Mouse (Mus musculus) liver, postnatal 0 days (tissue): ENCODE measurements around the gene Ndrg3. TPM values are rescaled to one million over a fixed set of nuclear protein-coding genes. Genes with fewer than 3 reads are reported as not detected.

Source experiments
- ATAC-seq: fragments of 200-750 bp; cut with Nextera tagmentation; 2 replicates; pipeline ENCODE4 v1.8.0; 2017; ENCODE audit warnings: mild to moderate bottlenecking, moderate library complexity
- DNase-seq: peaks from one replicate; pipeline ENCODE4 v3.0.0-alpha.2; 2016
- H3K27ac ChIP-seq: fragments of 300-500 bp; sonication (generic); 2 replicates; pipeline ENCODE4 v1.5.1; 2014; ENCODE audit warnings: antibody characterized with exemption, moderate library complexity, mild to moderate bottlenecking, low read depth
- H3K27me3 ChIP-seq: fragments of 300-500 bp; sonication (generic); 2 replicates; pipeline ENCODE4 v1.6.1; 2014; ENCODE audit warnings: low read length, control low read depth, mixed read lengths; ENCODE audit not compliant: insufficient read depth
- H3K36me3 ChIP-seq: fragments of 300-500 bp; sonication (generic); replicated peaks from 2 replicates; pipeline ENCODE4 v1.6.1; 2014; ENCODE audit warnings: mild to moderate bottlenecking, control low read depth, low read length, moderate library complexity, mixed read lengths; ENCODE audit not compliant: insufficient read depth
- H3K4me1 ChIP-seq: fragments of 300-500 bp; sonication (generic); 2 replicates; pipeline ENCODE4 v1.6.1; 2014; ENCODE audit warnings: antibody characterized with exemption, mild to moderate bottlenecking, control low read depth; ENCODE audit not compliant: insufficient read depth
- H3K4me2 ChIP-seq: fragments of 300-500 bp; sonication (generic); 2 replicates; pipeline ENCODE4 v1.6.1; 2014; ENCODE audit warnings: low read depth, mild to moderate bottlenecking, low read length, moderate library complexity, mixed read lengths
- H3K4me3 ChIP-seq: fragments of 300-500 bp; sonication (generic); 2 replicates; pipeline ENCODE4 v1.5.1; 2014; ENCODE audit warnings: low read depth, low read length
- H3K9ac ChIP-seq: fragments of 300-500 bp; sonication (generic); replicated peaks from 2 replicates; pipeline ENCODE4 v1.6.1; 2014; ENCODE audit warnings: mild to moderate bottlenecking, moderate library complexity
- H3K9me3 ChIP-seq: fragments of 300-500 bp; sonication (generic); 2 replicates; pipeline ENCODE4 v1.6.1; 2016; ENCODE audit warnings: mild to moderate bottlenecking, control low read depth, low read length, mixed read lengths
- CTCF ChIP-seq: sonication (generic); IDR thresholded peaks from 2 replicates; pipeline ENCODE4 v1.5.1; 2016; ENCODE audit warnings: antibody characterized with exemption, low read depth
- EP300 ChIP-seq: IDR thresholded peaks from 2 replicates; pipeline ENCODE4 v1.6.1; 2016; ENCODE audit warnings: antibody characterized with exemption, low read depth, mild to moderate bottlenecking
- WGBS: fragments of 180-500 bp; shearing (Covaris S2); extraction: QIAGEN DNeasy Blood & Tissue Kit; methylation state at CpG from one replicate; pipeline ENCODE4 v1.1.7; 2014; ENCODE audit not compliant: insufficient replicate concordance; 5-methylcytosine and 5-hydroxymethylcytosine counted together
- polyA plus RNA-seq: library from polyadenylated mRNA; unstranded; fragments of >200 nt; fragmentation: Nextera tagmentation; extraction: Ambion mirVana; gene quantifications from 2 replicates; pipeline ENCODE4 v1.2.1, GENCODE M21; 2015

The Ndrg3 gene
- polyA plus RNA-seq, 1 experiment from 2014 or later, result 11.3 TPM

DNA sequence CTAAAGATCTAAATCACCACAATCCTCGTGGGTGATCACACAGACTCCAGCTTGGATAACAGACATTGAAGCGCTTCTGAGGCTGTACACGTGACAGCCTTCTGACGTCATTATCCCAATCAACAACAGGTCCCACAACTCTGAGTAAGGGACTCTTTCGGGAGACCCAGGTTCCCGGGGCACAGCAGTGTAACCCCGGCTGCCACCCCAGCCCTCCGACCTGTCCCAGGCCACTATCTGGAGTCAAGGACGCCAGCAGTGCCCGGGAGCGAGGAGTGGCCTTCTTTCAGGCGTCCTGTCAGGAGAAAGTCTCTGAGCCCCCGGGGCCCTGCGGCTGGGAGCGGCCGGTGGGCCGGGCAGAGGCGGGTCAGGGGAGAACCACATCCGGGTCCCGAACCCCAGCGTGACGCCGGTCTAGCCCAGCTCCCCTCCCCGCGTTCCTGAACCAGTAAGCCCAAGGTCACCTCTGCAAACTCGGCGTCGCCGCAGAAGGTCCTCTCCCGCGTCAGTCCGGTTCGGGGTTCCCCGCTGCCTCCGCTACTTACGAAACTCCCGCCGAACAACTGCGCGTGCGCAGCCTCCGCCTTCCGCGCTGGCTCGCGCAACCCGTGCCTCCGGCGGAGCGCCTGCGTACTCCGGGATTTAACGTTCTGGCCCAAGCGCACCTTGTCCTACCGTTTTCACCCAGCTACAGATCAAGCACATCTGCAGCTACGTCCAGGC lies 14.8 kb upstream of the Ndrg3 start, which contains the start of gene Dsn1:
Gene Dsn1, minus strand, starts transcription at position 644 of the 723 bp plus-strand sequence.
- ATAC-seq (peak; percentile 90), DNase-seq (peak; percentile 94)
- peak within 1 kb of the TSS; percentile 96 for H3K9ac ChIP-seq
- no peaks in the 10 kb centered on the region for H3K9me3 ChIP-seq
- peak within 1 kb of the TSS; percentile 93 for H3K27ac ChIP-seq
- 1% methylated on average over 56 of the region's 56 CpGs for WGBS
- no peaks in the 10 kb centered on the region for H3K27me3 ChIP-seq
- H3K4me3 ChIP-seq, result peak within 1 kb of the TSS; percentile 88
- peaks cover 21% of the 10 kb centered on the region for H3K36me3 ChIP-seq
- peak within 1 kb of the TSS; percentile 99 for H3K4me2 ChIP-seq
- TF ChIP-seq EP300 (no peak), CTCF (no peak)
- peaks cover 26% of the 10 kb centered on the region for H3K4me1 ChIP-seq

DNA sequence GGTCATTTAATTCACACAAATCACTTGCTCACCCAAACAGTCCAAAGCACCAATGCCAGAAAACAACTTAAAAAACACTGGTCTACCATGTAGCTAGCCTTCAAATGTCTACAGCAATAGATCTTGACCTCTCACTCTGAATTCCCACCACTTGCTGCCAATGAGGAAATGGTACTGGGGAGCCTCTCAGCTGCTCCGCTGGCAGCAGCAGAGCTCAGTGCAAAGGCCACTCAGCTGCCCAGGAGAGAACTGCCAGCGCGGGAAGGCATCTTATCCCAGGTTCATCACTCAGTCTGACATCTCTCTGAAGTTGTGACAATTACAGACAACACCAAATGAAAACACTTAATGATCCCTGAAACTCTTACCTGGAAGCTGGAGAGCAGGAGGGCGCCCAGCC lies 10.5 kb upstream of the Ndrg3 start:
- Histone ChIP-seq H3K36me3 (peaks cover 61% of the 10 kb centered on the region), H3K4me2 (no peak overlapping the region), H3K4me3 (no peak overlapping the region), H3K27ac (no peak overlapping the region), H3K9ac (no peak overlapping the region), H3K4me1 (peaks cover 12% of the 10 kb centered on the region), H3K27me3 (no peaks in the 10 kb centered on the region), H3K9me3 (no peaks in the 10 kb centered on the region)
- DNase-seq (no peak), ATAC-seq (no peak)
- TF ChIP-seq EP300 (no peak), CTCF (no peak)
- WGBS, result 93% methylated on average over 4 of the region's 4 CpGs

DNA sequence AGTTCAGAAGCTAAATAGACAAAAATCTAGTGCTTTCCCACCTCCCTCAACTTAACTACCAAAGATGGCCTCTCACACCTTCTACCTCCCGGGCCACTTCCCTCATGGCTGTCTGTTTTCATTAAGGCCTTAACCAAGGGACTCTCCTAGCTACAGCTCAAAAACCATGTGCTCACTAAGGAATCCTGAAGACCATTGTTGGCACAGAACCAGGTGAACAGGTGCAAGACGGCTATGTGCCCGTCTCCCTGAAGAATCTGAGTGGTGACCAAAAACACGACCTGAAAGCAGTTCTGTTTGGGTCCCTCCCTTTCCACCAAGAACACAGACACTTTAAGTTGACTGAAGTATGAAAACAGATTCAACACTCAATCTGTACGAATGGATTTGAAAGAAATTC lies 6.4 kb upstream of the Ndrg3 start:
- 92% methylated on average over 5 of the region's 5 CpGs for WGBS
- ATAC-seq, result no peak
- H3K36me3 ChIP-seq, result peaks cover 76% of the 10 kb centered on the region

DNA sequence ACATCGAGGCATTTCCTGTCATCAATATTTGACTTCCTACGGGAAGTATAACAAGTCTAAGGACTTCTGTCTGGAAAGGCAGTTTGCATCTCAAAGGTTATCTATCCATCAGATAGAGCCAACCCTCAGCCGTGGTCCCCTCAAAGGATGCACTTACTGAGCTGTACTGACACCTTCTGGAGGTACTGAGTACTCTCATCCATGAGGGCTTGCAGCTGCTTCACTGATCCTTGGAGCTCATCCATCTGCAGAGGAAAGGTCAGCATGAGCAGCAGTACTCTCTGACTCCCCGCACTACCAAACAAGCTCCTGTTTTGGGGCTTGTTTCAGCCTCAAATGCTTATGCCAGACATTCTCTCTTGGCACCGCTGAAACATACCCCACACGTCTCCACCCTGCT lies 4.7 kb upstream of the Ndrg3 start:
- peaks cover 70% of the 10 kb centered on the region for H3K36me3 ChIP-seq
- no peak for DNase-seq

More for the DNA sequence above, 6.4 kb upstream of the Ndrg3 start:
- TF ChIP-seq CTCF (no peak), EP300 (no peak)
- Histone ChIP-seq H3K9ac (no peak overlapping the region), H3K4me2 (no peak overlapping the region), H3K27ac (no peak overlapping the region), H3K4me1 (no peaks in the 10 kb centered on the region), H3K27me3 (no peaks in the 10 kb centered on the region), H3K9me3 (no peaks in the 10 kb centered on the region), H3K4me3 (no peak overlapping the region)
- DNase-seq, result no peak

DNA sequence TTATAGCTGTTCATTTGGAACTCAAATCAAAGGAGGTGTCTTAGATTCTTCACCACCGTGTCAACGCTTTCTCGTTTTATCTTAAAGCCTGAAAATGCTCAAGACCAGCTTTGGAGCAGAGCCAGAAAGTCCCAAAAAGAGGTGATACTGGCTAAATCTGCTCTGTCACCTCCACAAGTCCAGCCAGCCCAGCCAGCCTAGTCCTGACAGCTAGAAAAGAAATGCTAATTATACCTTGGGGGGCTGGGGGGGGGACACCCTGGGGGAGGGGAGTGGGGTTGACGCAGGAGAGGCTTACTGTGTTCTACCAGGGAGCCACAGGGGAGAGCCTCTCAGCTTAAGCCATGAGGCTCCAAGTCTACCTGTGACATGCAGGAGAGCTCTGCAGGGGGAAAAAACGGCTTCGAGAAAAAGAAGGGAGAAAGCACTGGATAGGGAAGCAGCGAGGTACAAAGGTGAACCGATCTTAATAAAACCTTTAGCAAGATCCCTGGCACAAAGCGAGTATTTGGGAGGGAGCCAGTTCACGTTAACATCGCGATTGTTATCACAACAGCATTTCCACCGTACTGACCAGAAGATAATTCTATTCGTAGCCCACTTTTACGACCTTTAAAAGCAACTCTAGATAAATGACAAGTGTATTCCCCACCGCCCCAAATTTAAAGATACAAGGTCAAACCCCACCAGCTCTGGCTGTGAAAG lies 977 bp downstream of the Ndrg3 start:
- Histone ChIP-seq H3K27ac (peak overlapping the region; percentile 70), H3K9me3 (no peaks in the 10 kb centered on the region), H3K4me2 (peak overlapping the region; percentile 92), H3K27me3 (no peaks in the 10 kb centered on the region), H3K4me1 (peaks cover 3% of the 10 kb centered on the region), H3K9ac (peak overlapping the region; percentile 88), H3K4me3 (peak overlapping the region; percentile 82), H3K36me3 (peaks cover 16% of the 10 kb centered on the region)
- peak; percentile 24 for DNase-seq
- 10% methylated on average over 16 of the region's 16 CpGs for WGBS
- ATAC-seq, result no peak
- TF ChIP-seq CTCF, result no peak
- no peak for TF ChIP-seq EP300

More for the DNA sequence above, 4.7 kb upstream of the Ndrg3 start:
- Histone ChIP-seq H3K9me3 (no peaks in the 10 kb centered on the region), H3K4me3 (no peak overlapping the region), H3K27ac (no peak overlapping the region), H3K4me2 (no peak overlapping the region), H3K9ac (no peak overlapping the region), H3K4me1 (no peaks in the 10 kb centered on the region), H3K27me3 (no peaks in the 10 kb centered on the region)
- WGBS, result 62% methylated on average over 6 of the region's 6 CpGs
- ATAC-seq, result no peak
- peak; percentile 76 for TF ChIP-seq CTCF
- no peak for TF ChIP-seq EP300

DNA sequence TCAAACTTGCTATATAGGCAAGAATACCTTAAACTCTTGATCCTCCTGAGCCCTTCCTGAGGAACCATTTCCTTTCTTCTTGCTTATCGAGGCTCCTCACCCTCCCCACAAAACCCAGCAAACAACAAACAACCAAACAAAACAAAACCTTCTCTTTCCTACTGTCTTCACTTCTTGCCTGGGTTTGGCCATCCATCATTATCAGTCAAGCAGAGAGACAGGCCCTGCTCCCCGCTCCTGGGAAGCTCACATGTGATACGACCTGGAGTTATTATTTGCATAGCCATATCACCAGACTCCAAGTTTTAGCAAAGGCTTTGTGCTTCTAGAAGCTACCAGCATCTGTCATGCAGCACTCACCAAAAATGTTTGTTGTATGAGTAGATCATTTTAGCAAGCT lies 4.5 kb downstream of the Ndrg3 start:
- DNase-seq (no peak), ATAC-seq (no peak)
- H3K9me3 ChIP-seq, result no peaks in the 10 kb centered on the region
- H3K27me3 ChIP-seq, result no peaks in the 10 kb centered on the region
- H3K4me1 ChIP-seq, result peaks cover 11% of the 10 kb centered on the region
- H3K27ac ChIP-seq, result no peak overlapping the region
- TF ChIP-seq EP300 (no peak), CTCF (no peak)
- WGBS, result 66% methylated on average over 3 of the region's 3 CpGs
- no peak overlapping the region for H3K4me2 ChIP-seq
- H3K4me3 ChIP-seq, result no peak overlapping the region
- no peaks in the 10 kb centered on the region for H3K36me3 ChIP-seq
- H3K9ac ChIP-seq, result no peak overlapping the region
